Comparison of ENCODE assay signal across 21 mouse cellular contexts in genomic region chr7:131424912-131425311, GRCm38 (mm10). TPM values are rescaled to one million over a fixed set of nuclear protein-coding genes. Genes with fewer than 3 reads are reported as not detected.
A peak's percentile ranks its signal among the peaks of the same experiment; 100 is the strongest.
DNase-seq lines count a peak whose midpoint lies in the region; ATAC-seq and TF ChIP-seq lines count a peak whose summit lies in the region.
"Had no signal": no experiment of that assay in that cellular context is flagged by ENCODE, and none has a peak within 500 bp of the region (broad histone marks: within the 10 kb centered on the region; RNA-seq: fewer than 3 reads in every experiment).

No protein-coding gene starts in this region.

- no peaks in the 10 kb centered on the region for H3K27me3 ChIP-seq in testis, adult 2 months (ENCODE audit: control insufficient read depth, insufficient read depth, low read length)
- H3K27me3 ChIP-seq in erythroblast, embryonic 14.5 days (ENCODE audit: control insufficient read depth), result no peaks in the 10 kb centered on the region; the same call in 1 of the 2 replicates
- no peaks in the 10 kb centered on the region for H3K27me3 ChIP-seq in liver, embryonic 16.5 days (ENCODE audit: control insufficient read depth, insufficient read depth, low read depth, low read length)
- no peaks in the 10 kb centered on the region for H3K27me3 ChIP-seq in midbrain, embryonic 14.5 days (ENCODE audit: control insufficient read depth, insufficient read depth, low read length)
- H3K27me3 ChIP-seq: embryonic facial prominence, embryonic 12.5 days; lung, embryonic 15.5 days had no signal

- H3K4me2 ChIP-seq in liver, embryonic 16.5 days (ENCODE audit: low read depth, low read length), result peak overlapping the region; percentile 45
- no peak overlapping the region for H3K4me2 ChIP-seq in midbrain, embryonic 14.5 days (ENCODE audit: low read length)
- H3K4me2 ChIP-seq: embryonic facial prominence, embryonic 12.5 days; hindbrain, embryonic 14.5 days; lung, embryonic 15.5 days had no signal

- TF ChIP-seq CTCF in testis, adult 2 months (IDR thresholded peaks at IDR 0.05; ENCODE audit: control insufficient read depth, insufficient read depth, insufficient replicate concordance, low read depth, low read length), result no peak

- peak; percentile 99 for ATAC-seq in liver, embryonic 16.5 days (ENCODE audit: low read depth)
- ATAC-seq in midbrain, embryonic 14.5 days (ENCODE audit: low FRiP score, low TSS enrichment), result no peak
- ATAC-seq: CD4-positive, CD25-positive, alpha-beta regulatory T cell, adult 4 months had no signal

- no peak for DNase-seq in testis, postnatal 14 days (ENCODE audit: low spot score)
- DNase-seq in embryo, embryonic 9.5 days (ENCODE audit: extremely low spot score), result no peak
- no peak for DNase-seq in midbrain, embryonic 14.5 days
- DNase-seq in urinary bladder, adult 18-20 months (ENCODE audit: low spot score in 2 of 2), result no peak
- DNase-seq: adrenal gland, postnatal 25 days; cerebellum, adult 11 months; cerebellum, postnatal 25 days; gastrocnemius, postnatal 36 days; kidney, adult 2 months; kidney, postnatal 4 days; thymus, postnatal 4 days had no signal

- no peak for TF ChIP-seq POLR2A in testis, adult 2 months (IDR thresholded peaks at IDR 0.05; ENCODE audit: control insufficient read depth, low read depth, low read length)

- H3K4me3 ChIP-seq in testis, adult 2 months (ENCODE audit: control insufficient read depth, low read depth, low read length), result peak overlapping the region; percentile 66
- peak overlapping the region; percentile 19 for H3K4me3 ChIP-seq in erythroblast, embryonic 14.5 days (replicated peaks)
- H3K4me3 ChIP-seq in liver, embryonic 16.5 days (ENCODE audit: low read depth, low read length), result no peak overlapping the region
- H3K4me3 ChIP-seq in midbrain, embryonic 14.5 days (replicated peaks; ENCODE audit: low read depth, low read length), result no peak overlapping the region
- H3K4me3 ChIP-seq: embryonic facial prominence, embryonic 12.5 days; limb, embryonic 10.5 days; lung, embryonic 15.5 days; midbrain, embryonic 10.5 days; myocyte had no signal

- H3K9me3 ChIP-seq in erythroblast, embryonic 14.5 days (ENCODE audit: control insufficient read depth, low read length), result peaks cover 6% of the 10 kb centered on the region
- peaks cover 4% of the 10 kb centered on the region; the same call in 1 of the 2 replicates for H3K9me3 ChIP-seq in liver, embryonic 16.5 days (replicated peaks; ENCODE audit: control insufficient read depth, low read length)
- no peaks in the 10 kb centered on the region for H3K9me3 ChIP-seq in midbrain, embryonic 14.5 days (ENCODE audit: control insufficient read depth, low read length)
- H3K9me3 ChIP-seq: embryonic facial prominence, embryonic 12.5 days; limb, embryonic 10.5 days; lung, embryonic 15.5 days; midbrain, embryonic 10.5 days had no signal

- no peaks in the 10 kb centered on the region for H3K36me3 ChIP-seq in testis, adult 2 months (ENCODE audit: control insufficient read depth, insufficient read depth, low read length)
- peaks cover 20% of the 10 kb centered on the region for H3K36me3 ChIP-seq in erythroblast, embryonic 14.5 days (ENCODE audit: control insufficient read depth)
- H3K36me3 ChIP-seq in liver, embryonic 16.5 days (ENCODE audit: control insufficient read depth, insufficient read depth), result no peaks in the 10 kb centered on the region
- peaks cover 37% of the 10 kb centered on the region for H3K36me3 ChIP-seq in midbrain, embryonic 14.5 days (ENCODE audit: control insufficient read depth, insufficient read depth, low read length)

- no peak overlapping the region for H3K9ac ChIP-seq in liver, embryonic 16.5 days (ENCODE audit: low read depth, low read length)
- H3K9ac ChIP-seq in midbrain, embryonic 14.5 days (replicated peaks; ENCODE audit: low read length), result no peak overlapping the region
- H3K9ac ChIP-seq: embryonic facial prominence, embryonic 12.5 days; hindbrain, embryonic 14.5 days; lung, embryonic 15.5 days had no signal

- WGBS in liver, embryonic 16.5 days (ENCODE audit: insufficient replicate concordance), result 21% methylated on average over 2 of the region's 2 CpGs
- WGBS in midbrain, embryonic 14.5 days, result 91% methylated on average over 2 of the region's 2 CpGs

- H3K27ac ChIP-seq in testis, adult 2 months (ENCODE audit: control insufficient read depth, insufficient read depth, low read depth, low read length), result no peak overlapping the region
- H3K27ac ChIP-seq in liver, embryonic 16.5 days (ENCODE audit: low read length), result peak overlapping the region; percentile 60
- H3K27ac ChIP-seq in midbrain, embryonic 14.5 days (replicated peaks; ENCODE audit: low read depth, low read length), result no peak overlapping the region
- H3K27ac ChIP-seq: embryonic facial prominence, embryonic 12.5 days; hindbrain, embryonic 14.5 days; limb, embryonic 10.5 days; lung, embryonic 15.5 days; midbrain, embryonic 10.5 days had no signal

- no peaks in the 10 kb centered on the region for H3K4me1 ChIP-seq in testis, adult 2 months (ENCODE audit: control insufficient read depth, insufficient read depth, low read length)
- peaks cover 29% of the 10 kb centered on the region for H3K4me1 ChIP-seq in erythroblast, embryonic 14.5 days (ENCODE audit: control insufficient read depth)
- H3K4me1 ChIP-seq in liver, embryonic 16.5 days (ENCODE audit: control insufficient read depth, low read depth, low read length), result peaks cover 14% of the 10 kb centered on the region
- H3K4me1 ChIP-seq in midbrain, embryonic 14.5 days (ENCODE audit: control insufficient read depth, insufficient read depth, low read length), result no peaks in the 10 kb centered on the region
- H3K4me1 ChIP-seq: embryonic facial prominence, embryonic 12.5 days; lung, embryonic 15.5 days; midbrain, embryonic 10.5 days had no signal

RNA-seq across cellular contexts. Expression of gene Acadsb, which starts 14.5 kb away (rescaled TPM):
- 5.1 and 5.2 TPM in 2 replicates for polyA plus RNA-seq in testis, adult 2 months (2012; rRNA removed)
- 0.08 and 0.17 TPM in 2 replicates for polyA plus RNA-seq in erythroblast, embryonic 14.5 days (2012)
- polyA plus RNA-seq in liver, embryonic 16.5 days (2015; fragmentation: Nextera tagmentation; extraction: Ambion mirVana), result 43.2 and 44.2 TPM in 2 replicates
- polyA plus RNA-seq in midbrain, embryonic 14.5 days (2014; fragmentation: Nextera tagmentation; extraction: Ambion mirVana), result 99.3 and 125 TPM in 2 replicates

RNA-seq across cellular contexts. Expression of gene Ikzf5, which starts 14.6 kb away (rescaled TPM):
- 8.0 and 8.9 TPM in 2 replicates for polyA plus RNA-seq in testis, adult 2 months (2012; rRNA removed)
- 1.7 and 2.3 TPM in 2 replicates for polyA plus RNA-seq in erythroblast, embryonic 14.5 days (2012)
- polyA plus RNA-seq in liver, embryonic 16.5 days (2015; fragmentation: Nextera tagmentation; extraction: Ambion mirVana), result 10.2 and 10.7 TPM in 2 replicates
- 15.6 and 22.8 TPM in 2 replicates for polyA plus RNA-seq in midbrain, embryonic 14.5 days (2014; fragmentation: Nextera tagmentation; extraction: Ambion mirVana)

RNA-seq across cellular contexts. Expression of gene Pstk, which starts 54.0 kb away (rescaled TPM):
- polyA plus RNA-seq in testis, adult 2 months (2012; rRNA removed), result 8.5 and 11.0 TPM in 2 replicates
- 1.7 and 2.4 TPM in 2 replicates for polyA plus RNA-seq in erythroblast, embryonic 14.5 days (2012)
- polyA plus RNA-seq in liver, embryonic 16.5 days (2015; fragmentation: Nextera tagmentation; extraction: Ambion mirVana), result 19.5 and 20.5 TPM in 2 replicates
- 42.8 and 46.3 TPM in 2 replicates for polyA plus RNA-seq in midbrain, embryonic 14.5 days (2014; fragmentation: Nextera tagmentation; extraction: Ambion mirVana)

Comparison
In these comparisons a context has a peak if more than half of its experiments do, and no peak if none do; other contexts are left out.
1. H3K4me3 ChIP-seq: peak in testis, adult 2 months (single experiment) and erythroblast, embryonic 14.5 days (single experiment); none in liver, embryonic 16.5 days (single experiment) and midbrain, embryonic 14.5 days (single experiment).